Mouse (Mus musculus) kidney, postnatal 25 days (tissue): ENCODE measurements around the gene N6amt1.
A peak's percentile ranks its signal among the peaks of the same experiment; 100 is the strongest.

ENCODE experiments used
- DNase-seq, 2 experiments: peaks; one replicate each; pipeline ENCODE4 v3.0.0; 2021; ENCODE audit warnings: mixed read lengths in 2 of 2

The N6amt1 gene

GRCm38 (mm10) chr16:87387444-87387977 lies 33.5 kb downstream of the N6amt1 start:
- no peak for DNase-seq

GRCm38 (mm10) chr16:87393813-87394548 lies 40.0 kb downstream of the N6amt1 start:
- peak; percentile 65 to 88 for DNase-seq

DNA sequence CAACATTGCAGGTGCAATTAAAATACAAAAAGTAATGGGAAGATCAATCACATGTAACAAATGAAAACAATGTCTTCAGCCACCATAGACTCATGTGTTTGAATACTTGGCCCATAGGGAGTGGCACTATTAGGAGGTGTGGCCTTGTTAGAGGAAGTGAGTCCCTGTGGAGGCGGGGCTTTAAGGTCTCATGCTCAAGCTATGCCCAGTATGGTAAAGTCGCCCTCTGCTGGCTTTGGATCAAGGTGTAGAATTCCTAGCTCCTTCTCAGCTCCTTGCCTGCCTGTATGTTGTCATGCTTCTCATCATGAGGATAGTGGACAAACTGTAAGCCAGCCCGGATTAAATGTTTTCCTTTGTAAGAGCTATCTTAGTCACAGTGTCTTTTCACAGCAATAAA lies 51.0 kb downstream of the N6amt1 start:
- peak; percentile 48 for DNase-seq
